In genomic region chr1:22664196-22664595, GRCm38 (mm10) we compare ENCODE assay signal across 34 mouse cellular contexts.
"Had no signal": no experiment of that assay in that cellular context is flagged by ENCODE, and none has a peak within 500 bp of the region (broad histone marks: within the 10 kb centered on the region; RNA-seq: fewer than 3 reads in every experiment).

No protein-coding gene starts in this region.

- H3K4me3 ChIP-seq: heart, embryonic 10.5 days; heart, embryonic 12.5 days; heart, embryonic 13.5 days; heart, embryonic 15.5 days; hindbrain, embryonic 10.5 days; hindbrain, embryonic 12.5 days; hindbrain, embryonic 13.5 days; hindbrain, embryonic 15.5 days; intestine, embryonic 15.5 days; kidney, embryonic 15.5 days; layer of hippocampus, adult 2 months had no signal

- ATAC-seq: hindbrain, embryonic 16.5 days; hindbrain, postnatal 0 days; inflammation-experienced regulatory T-cells, adult 6 months; intestine, embryonic 15.5 days; intestine, embryonic 16.5 days; intestine, postnatal 0 days had no signal

- DNase-seq: heart, postnatal 10 days; heart, postnatal 14 days; heart, postnatal 36 days; heart, postnatal 4 days; kidney, adult 11 months; kidney, adult 18-20 months; kidney, adult 2 months; kidney, adult 8-10 months; kidney, adult 9 months; kidney, postnatal 10 days; kidney, postnatal 14 days; kidney, postnatal 25 days; kidney, postnatal 36 days; kidney, postnatal 4 days; layer of hippocampus, adult 9-11 months; layer of hippocampus, postnatal 36 days had no signal

- H3K27ac ChIP-seq: heart, embryonic 10.5 days; heart, embryonic 13.5 days; heart, embryonic 15.5 days; hindbrain, embryonic 10.5 days; hindbrain, embryonic 12.5 days; hindbrain, embryonic 13.5 days; hindbrain, embryonic 14.5 days; hindbrain, embryonic 15.5 days; hindbrain, postnatal 0 days; intestine, embryonic 15.5 days; kidney, embryonic 15.5 days; kidney, postnatal 0 days had no signal
